ENCODE assay signal across 8 mouse cellular contexts in the genomic region with DNA sequence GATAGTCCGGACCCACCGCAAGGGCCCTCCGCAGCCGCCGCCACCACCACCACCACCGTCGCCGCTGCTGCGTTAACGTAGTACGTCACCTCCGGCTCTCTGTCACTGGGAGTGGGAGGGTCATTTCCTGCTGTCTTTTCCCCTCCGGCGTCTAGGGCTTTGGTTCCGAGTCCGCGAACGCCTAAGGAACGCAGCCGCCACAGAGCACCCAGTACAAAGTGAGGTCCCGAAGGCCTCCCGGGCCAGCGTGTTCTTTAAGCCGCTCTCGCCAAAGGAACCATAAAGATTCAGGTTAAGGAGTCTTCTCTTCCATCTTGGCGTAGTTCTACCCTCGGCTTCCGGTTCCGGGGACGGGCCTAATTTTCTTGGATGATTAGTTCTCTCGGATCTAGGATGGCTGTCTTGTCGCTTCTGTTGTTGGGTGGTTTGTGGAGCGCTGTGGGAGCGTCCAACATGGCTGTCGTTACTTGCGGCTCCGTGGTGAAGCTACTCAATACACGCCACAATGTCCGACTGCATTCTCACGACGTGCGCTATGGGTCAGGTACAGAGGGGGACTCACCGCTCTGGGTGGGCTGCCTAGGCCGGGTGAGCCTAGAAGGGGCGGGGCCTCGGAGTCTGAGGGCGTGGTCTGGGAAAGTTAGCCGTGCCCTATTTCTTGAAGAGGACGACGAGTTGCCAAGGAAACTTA. TPM values are rescaled to one million over a fixed set of nuclear protein-coding genes. Genes with fewer than 3 reads are reported as not detected.
DNase-seq lines count a peak whose midpoint lies in the region; ATAC-seq and TF ChIP-seq lines count a peak whose summit lies in the region.

Sdf2 (plus strand) TSS at position 120 of the 691 bp plus-strand sequence.
Supt6 (minus strand) TSS at position 361 of the 691 bp plus-strand sequence.

- peak within 1 kb of the TSS; percentile 97 for H3K9ac ChIP-seq in lung, postnatal 0 days (replicated peaks; ENCODE audit: low read depth)

- no peaks in the 10 kb centered on the region for H3K27me3 ChIP-seq in hindbrain, embryonic 10.5 days (ENCODE audit: insufficient read depth, poor library complexity, severe bottlenecking)
- no peaks in the 10 kb centered on the region for H3K27me3 ChIP-seq in lung, postnatal 0 days (replicated peaks; ENCODE audit: insufficient read depth, low read length)

- H3K36me3 ChIP-seq in hindbrain, embryonic 10.5 days = peaks cover 26% of the 10 kb centered on the region
- H3K36me3 ChIP-seq in lung, postnatal 0 days (ENCODE audit: insufficient read depth, low read length) = peaks cover under 1% of the 10 kb centered on the region; the same call in 1 of the 2 replicates

- WGBS in hindbrain, embryonic 10.5 days = under 1% methylated on average over 50 of the region's 50 CpGs
- 1% methylated on average over 49 of the region's 50 CpGs for WGBS in lung, postnatal 0 days

- peaks cover 37% of the 10 kb centered on the region for H3K4me1 ChIP-seq in hindbrain, embryonic 10.5 days (replicated peaks)
- H3K4me1 ChIP-seq in lung, postnatal 0 days (ENCODE audit: insufficient read depth, low read depth, low read length) = peaks cover 15% of the 10 kb centered on the region

- H3K4me3 ChIP-seq in hindbrain, embryonic 10.5 days = peak within 1 kb of the TSS; percentile 99
- H3K4me3 ChIP-seq in lung, postnatal 0 days (ENCODE audit: low read depth, low read length) = peak within 1 kb of the TSS; percentile 96

- no peaks in the 10 kb centered on the region for H3K9me3 ChIP-seq in hindbrain, embryonic 10.5 days
- H3K9me3 ChIP-seq in lung, postnatal 0 days (ENCODE audit: low read length) = no peaks in the 10 kb centered on the region

- peak; percentile 98 for ATAC-seq in frontal cortex, adult (ENCODE audit: low TSS enrichment)
- peak; percentile 92 for ATAC-seq in lung, postnatal 0 days

- peak; percentile 86 for DNase-seq in MEL-GATA-1-ER (ENCODE audit: extremely low read depth, low read depth)
- peak; percentile 77 for DNase-seq in cerebellum, adult 8-10 months
- DNase-seq in hindbrain, embryonic 10.5 days (ENCODE audit: low spot score) = peak; percentile 96
- peak; percentile 83 for DNase-seq in layer of hippocampus, adult 9-11 months
- DNase-seq in lung, postnatal 0 days (ENCODE audit: low spot score) = peak; percentile 96
- peak; percentile 83 for DNase-seq in ovary, postnatal 14 days (ENCODE audit: low spot score)
- DNase-seq in thymus, postnatal 14 days = peak; percentile 89

- TF ChIP-seq CTCF in lung, postnatal 0 days (IDR thresholded peaks at IDR 0.05) = peak; percentile 25; the same call in 1 of the 2 replicates

- peak within 1 kb of the TSS; percentile 76 for H3K4me2 ChIP-seq in lung, postnatal 0 days (replicated peaks; ENCODE audit: low read depth, low read length)

- peak; percentile 19; the same call in 1 of the 2 replicates for TF ChIP-seq EP300 in lung, postnatal 0 days (IDR thresholded peaks at IDR 0.05)

- H3K27ac ChIP-seq in hindbrain, embryonic 10.5 days = peak within 1 kb of the TSS; percentile 95
- peak within 1 kb of the TSS; percentile 97 for H3K27ac ChIP-seq in lung, postnatal 0 days (ENCODE audit: low read length)

RNA-seq across cellular contexts. Expression of gene Sdf2, which starts in this region (rescaled TPM):
- polyA plus RNA-seq in hindbrain, embryonic 10.5 days (2016; fragmentation: Nextera tagmentation; extraction: Ambion mirVana) = 53.6 and 63.8 TPM in 2 replicates
- polyA plus RNA-seq in lung, postnatal 0 days (2015; fragmentation: Nextera tagmentation; extraction: Ambion mirVana) = 96.2 and 109 TPM in 2 replicates

RNA-seq across cellular contexts. Expression of gene Supt6, which starts in this region (rescaled TPM):
- 35.0 and 36.3 TPM in 2 replicates for polyA plus RNA-seq in hindbrain, embryonic 10.5 days (2016; fragmentation: Nextera tagmentation; extraction: Ambion mirVana)
- 11.4 and 12.2 TPM in 2 replicates for polyA plus RNA-seq in lung, postnatal 0 days (2015; fragmentation: Nextera tagmentation; extraction: Ambion mirVana)

Comparison
In these comparisons a context has a peak if more than half of its experiments do, and no peak if none do; other contexts are left out.
1. Peak in every context shown above with its lines: DNase-seq, ATAC-seq, H3K4me3 ChIP-seq and H3K27ac ChIP-seq.